Mouse (Mus musculus): ENCODE data around the gene Ndufs8.
"Not testable (repeated sequence)": the region's sequence is repeated elsewhere in the genome, so short reads cannot be mapped to it uniquely, and the experiment has no call there.

The Ndufs8 gene

DNA sequence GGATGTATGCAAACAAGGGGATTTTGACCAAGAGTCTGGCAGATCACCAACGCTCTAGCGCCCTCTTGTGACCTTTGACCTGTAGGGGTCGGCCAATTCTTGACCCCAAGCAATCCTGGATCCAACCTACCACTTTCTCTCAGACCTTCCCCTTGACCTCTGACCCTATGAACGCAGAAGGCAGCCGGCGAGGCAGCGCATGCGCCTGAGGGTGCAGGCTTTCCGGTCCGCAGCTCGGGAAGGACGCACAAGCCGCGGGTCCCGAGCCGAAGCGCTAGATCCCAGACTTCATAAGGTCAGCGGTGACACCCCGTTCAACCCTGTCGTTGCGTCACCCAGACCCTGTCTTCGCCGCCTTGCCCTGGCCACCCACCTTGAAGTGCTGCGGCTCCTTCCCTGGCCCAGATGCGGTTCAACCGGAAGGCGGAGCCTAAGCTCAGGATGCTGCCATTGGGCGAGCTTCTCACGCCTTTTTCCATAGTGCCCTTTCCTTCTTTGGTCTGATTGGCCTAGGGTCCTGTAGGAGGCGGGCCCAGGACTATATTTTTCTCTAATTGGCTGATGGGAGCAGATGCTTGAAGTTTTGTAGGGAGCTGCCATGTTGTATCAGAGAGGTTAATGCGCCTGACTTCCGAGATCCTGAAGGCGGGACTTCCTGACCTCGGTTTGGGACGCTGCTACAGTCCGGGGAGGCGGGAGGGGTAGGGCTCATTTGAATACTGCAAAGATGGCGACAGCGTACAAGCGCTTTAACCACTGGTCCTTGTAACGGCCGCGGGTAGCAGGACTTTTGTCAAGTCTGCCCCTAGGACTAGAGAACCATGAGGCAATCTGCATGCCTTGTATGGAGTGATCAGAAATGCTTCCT is at the start of gene Ndufs8:
Ndufs8 (minus strand) TSS at position 438 of the 868 bp plus-strand sequence.
- peak; percentile 94 for DNase-seq

DNA sequence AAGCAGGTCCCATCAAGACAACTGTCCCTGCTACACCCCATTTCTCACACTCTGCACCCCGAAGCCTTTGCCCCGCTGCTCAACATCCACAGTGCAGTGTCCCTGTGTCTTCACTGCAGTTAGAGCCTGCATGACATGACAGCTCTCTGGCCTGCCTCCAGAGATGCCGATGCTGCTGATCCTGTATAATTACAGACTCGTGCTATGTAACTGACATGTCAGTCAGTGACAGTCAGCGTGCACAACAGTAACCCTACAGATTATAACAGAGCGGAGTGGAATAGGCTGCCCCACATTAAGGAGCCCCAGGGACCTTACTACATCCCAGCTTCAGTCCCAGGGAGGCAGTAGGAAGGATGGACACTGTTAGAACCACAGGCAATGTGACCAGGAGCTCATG is 49.2 kb upstream of the Ndufs8 start:
- not testable (repeated sequence) for DNase-seq

DNA sequence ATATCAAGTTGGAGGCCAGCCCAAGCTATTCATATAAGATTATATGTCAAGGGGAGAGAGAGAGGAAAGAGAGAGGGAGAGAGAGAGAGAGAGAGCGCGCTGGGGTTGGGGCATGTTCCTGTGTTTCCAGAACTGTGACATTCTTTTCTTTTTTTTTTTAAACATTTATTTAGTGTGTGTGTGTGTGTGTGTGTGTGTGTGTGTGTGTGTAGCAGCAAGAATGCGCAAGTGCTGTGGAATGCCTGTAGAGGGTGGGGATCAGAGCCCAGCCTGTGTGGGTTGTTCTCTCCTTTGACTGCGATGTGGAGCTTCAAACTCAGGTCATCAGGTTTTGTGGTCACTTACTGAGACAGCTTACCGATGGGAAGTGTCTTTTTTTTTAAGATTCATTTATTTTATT is 47.6 kb upstream of the Ndufs8 start:
- no peak for DNase-seq

DNA sequence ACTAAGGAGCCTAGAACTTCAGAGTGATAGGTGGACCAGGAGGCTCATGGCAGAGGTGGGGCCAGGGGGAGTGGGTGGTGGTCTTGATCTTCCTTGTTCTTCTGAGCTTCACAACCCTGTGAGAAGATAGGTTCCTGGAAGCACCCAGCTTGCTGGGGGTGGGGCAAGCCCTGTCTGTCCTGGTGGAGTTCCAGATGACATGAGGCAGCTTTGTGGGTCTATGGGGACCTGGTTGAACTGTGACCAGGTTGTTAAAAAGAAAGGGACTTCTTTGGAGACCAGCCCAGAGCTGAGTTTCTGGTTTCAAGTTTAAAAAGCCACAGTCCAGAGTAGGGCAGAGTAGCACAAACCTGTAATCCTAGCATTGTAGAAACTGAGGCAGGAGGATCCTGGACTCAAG is 46.5 kb upstream of the Ndufs8 start:
- DNase-seq, result no peak

DNA sequence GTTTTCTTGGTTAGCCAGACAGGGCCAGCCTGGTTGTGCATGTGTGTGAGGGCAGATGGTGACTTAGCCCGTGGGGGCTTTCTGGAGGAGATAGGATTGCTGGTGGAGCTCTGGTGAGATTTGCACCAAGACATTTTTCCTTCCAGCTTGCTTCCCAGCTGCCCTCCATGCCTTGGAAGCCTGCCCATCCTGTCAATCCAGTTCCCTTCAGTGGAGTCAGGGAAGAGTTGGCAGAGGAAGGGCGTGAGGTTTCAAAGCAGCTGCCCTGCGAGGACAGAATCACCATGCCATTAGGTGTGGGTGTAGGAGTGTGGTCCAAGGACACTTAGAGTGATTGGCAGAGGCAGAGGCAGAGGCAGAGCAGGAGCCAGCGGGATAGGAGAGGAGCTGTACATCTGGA is 45.9 kb upstream of the Ndufs8 start, which contains the start of gene Aldh3b3:
Aldh3b3 (plus strand) TSS at position 176 of the 400 bp plus-strand sequence.
- no peak for DNase-seq

DNA sequence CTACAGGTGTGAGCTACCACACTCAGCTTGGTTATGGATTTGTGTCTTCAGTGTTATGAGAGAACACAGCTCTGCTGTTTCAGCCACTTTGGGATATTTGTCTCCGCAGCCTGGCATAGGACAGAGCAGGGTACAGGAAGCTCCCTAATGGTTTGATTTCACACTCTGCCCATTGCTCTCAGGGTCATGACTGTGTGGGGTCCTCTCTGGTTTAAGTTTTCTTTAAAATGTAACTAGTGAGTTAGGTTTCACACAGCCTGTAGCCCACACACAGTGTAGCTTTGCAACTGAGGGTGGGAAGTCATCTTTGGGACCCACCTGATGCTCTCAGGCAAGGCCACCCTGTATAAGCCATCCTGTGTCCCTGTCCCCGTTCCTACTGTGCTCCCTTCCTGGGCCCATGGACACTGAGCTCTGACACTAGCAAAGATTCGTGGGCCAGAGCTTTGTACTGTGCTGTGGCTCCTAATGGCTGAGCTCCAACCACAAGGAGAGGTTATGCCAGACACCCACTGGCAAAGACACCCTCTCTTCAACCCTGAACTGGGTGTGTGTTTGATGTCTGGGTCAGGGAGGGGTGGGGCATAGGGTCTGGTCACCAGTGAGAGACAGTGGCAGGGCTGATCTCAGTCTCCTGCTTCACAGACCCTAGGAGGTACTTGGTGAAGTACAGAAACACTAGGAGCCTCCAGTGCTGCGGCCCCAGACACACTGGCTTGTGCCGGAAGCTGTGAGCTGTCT is 44.9 kb upstream of the Ndufs8 start:
- not testable (repeated sequence) for DNase-seq

DNA sequence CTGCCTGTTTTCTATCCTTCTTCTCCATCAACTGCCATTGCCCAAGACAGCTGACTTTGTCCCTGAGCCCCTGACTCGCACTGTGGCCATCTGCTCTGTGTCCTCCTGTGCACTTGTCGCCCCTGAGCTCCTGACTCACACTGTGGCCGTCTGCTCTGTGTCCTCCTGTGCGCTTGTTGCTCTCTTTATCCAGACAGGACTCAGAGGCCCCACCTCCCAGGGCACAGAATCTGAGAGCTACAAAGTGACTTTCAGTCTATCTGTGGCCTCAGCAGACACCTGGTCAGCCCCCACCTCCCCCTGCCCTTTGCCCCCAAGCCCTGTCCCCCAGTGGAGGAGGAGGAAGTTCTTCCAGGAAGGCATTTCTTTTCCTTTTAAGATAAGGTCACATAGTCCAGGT is 43.2 kb upstream of the Ndufs8 start:
- DNase-seq, result no peak

DNA sequence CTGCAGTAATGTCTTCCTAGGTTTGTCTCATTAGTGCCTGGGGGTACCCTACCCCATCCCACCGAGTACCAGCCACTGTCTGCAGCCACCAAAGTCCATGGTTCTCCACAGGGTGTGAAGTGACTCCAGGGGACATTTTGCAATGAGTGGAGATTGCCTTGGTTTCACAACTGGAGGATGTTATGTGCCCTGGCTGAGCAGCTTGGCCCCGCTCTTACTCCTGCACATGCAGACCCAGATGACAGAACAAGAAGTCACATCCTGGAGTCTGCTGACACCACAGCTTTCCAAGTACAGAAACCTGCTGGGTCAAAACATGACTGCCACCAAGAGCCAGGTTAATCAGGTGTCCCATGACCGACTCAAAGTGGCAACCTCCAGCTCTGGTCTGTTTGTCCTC is 42.5 kb upstream of the Ndufs8 start:
- DNase-seq, result no peak

DNA sequence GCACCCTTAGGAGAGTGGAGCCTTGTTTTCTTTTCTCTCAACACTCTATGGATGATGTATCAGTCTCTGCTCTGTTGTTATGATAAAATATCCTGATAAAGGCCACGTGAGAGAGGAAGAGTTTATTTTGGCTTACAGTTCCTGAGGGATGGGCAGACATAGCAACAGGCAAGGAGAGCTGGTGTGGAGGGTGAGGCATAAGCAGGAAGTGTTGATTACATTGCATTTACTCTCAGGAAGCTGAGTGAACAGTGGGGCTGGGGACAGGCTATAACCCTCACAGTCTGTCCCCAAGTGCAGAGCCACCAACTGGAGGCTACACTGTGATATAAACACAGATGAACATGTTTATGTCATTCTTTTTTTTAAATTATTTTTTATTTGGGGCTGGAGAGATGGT is 39.5 kb upstream of the Ndufs8 start:
- DNase-seq, result no peak

DNA sequence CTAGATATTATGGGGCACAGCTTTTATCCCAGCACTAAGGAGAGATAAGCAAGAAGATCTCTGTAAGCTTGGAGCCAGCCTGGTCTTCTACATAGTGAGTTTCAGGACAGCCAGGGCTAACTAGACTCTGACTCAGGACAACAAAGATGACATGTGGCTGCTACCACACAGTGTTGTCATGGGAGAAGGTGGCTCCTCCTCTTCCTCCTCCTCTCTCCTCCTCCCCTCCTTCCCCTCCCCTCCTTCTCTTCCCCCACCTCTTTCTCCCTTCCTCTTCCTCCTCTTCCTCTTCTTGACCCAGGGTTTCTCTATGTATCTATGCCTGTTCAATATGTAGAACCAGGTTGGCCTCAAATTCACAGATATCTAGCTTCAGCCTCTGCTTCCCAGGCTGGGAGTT is 38.9 kb upstream of the Ndufs8 start:
- no peak for DNase-seq

DNA sequence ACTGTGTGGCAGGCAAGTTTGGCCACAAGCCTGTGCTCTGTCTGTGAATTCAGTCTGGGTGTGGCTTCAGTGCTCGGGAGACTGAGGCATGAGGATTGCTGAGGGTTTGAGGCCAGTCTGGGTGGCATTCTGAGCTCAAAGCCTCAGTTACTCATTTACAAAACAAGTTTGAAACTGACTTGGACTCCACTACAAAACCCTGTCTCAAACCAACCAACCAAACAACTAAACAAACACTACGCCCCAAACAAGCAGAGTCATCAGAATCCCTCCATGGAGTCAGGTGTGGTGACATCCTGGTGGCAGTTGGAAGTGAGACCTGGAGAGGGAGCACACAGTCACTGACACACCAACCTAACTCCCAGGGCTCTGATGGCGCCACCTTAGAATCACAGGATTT is 37.8 kb upstream of the Ndufs8 start:
- no peak for DNase-seq

DNA sequence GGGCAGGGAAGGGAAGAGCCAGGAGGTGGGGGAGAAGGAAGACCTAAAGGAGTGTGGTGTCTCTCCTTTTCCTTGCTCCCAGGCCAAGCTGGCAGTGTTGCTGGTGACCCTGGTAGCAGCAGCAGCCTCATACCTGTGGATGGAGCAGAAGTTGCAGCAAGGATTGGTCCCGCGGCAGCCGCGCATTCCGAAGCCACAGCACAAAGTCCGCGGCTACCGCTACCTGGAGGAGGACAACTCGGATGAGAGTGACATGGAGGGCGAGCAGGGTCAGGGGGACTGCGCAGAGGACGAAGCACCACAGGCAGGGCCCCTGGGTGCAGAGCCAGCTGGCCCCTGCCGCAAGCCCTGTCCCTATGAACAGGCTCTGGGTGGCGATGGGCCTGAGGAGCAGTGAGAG is 36.0 kb upstream of the Ndufs8 start:
- DNase-seq, result no peak

DNA sequence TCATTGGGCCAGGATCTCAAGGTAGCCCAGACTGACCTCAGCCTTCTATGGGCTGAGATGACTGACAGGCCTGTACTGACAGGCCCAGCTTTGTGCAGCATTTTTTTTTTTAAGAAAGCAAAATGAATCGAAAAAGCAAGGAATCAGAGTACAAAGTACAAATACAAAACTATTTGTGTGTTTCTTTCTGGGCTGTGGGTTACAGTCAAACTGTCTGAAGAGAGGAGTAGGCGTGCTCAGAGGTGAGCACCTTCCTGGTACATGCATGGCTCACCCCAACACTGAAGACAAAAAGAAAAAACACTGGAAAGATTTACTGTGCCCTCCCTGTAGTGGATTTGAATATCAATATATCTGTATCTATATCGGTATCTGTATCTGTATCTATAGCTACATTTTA is 35.2 kb upstream of the Ndufs8 start:
- DNase-seq, result no peak

DNA sequence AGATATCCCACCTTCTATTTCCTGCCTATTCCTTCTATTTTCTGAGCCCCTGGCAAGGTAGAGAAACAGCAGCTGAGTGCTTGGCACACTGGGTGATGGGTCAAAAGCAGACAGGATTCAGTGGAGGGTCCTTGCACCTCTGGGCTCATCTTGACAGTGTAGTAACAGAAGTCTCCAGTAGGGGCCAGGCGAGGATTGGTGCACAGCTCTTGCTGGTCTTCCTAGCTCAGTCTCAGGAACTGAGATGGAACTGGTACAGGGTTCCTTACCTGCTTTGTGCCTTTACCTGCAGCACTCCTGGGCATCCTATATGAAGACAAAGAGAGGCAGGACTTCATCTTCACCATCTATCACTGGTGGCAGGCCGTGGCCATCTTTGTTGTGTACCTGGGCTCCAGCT is 34.1 kb upstream of the Ndufs8 start:
- peak; percentile 53 for DNase-seq

DNA sequence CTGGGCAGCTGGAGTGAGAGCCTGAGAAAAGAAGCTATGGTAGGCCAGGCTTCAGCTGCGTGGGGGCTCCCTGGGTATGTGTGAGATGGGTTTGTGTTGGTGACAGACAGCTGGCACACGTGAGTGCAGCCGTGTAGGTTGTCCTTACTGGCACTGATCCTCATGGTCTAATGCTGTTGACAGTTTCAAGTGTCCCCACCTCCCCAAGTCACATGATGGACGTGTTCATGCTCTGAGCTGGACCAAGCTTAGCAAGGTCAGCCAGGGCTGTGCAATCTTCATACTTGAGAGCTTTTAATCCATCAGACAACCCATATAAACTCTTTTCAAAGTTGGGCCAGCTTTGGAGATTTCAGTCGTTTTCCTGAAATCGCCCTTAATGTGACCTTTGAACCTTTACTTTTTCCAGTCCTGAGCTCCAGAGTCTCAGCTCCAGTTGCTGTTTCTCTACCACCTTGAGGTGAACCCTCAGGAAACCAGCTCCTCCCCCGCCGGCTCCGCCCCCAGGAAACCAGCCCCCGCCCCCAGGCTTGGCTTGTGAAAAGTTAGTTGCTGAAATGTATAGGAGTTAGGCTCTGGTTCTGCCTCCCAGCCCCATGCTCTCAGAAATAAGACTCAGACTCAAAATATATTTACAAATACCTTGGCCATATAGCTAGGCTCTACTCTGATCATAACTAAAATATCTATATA is 33.4 kb upstream of the Ndufs8 start:
- no peak for DNase-seq

DNA sequence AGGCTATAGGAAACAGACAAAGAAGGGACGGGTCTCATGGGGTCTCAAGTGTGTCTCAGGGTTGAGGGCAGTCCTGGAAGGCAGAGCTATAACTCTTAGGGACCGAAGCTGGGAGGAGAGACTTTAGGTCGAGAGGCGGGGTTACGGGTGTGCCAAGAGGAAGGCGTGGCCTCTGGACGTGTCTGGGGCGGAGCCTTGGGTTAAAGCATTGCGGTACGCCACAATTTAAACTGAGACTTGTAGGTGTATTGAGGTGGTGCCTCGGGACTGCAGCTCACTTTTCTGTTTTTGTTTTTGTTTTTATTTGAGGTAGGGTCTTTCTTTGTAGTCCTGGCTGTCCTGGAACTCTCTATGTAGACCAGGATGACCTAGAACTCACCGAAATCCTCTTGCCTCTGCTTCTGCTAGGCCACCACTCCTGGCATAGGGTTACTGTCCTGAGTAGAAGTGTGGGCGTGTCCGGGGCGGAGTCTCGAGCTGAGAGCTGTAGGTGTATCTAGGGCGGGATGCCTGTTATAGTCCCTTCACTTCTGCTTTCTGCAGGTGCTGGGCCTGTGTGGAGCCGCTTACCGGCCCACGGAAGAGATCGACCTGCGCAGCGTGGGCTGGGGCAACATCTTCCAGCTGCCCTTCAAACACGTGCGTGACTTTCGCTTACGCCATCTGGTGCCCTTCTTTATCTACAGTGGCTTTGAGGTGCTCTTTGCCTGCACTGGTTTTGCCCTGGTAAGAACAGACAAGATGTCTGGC is 30.6 kb upstream of the Ndufs8 start:
- DNase-seq, result no peak

DNA sequence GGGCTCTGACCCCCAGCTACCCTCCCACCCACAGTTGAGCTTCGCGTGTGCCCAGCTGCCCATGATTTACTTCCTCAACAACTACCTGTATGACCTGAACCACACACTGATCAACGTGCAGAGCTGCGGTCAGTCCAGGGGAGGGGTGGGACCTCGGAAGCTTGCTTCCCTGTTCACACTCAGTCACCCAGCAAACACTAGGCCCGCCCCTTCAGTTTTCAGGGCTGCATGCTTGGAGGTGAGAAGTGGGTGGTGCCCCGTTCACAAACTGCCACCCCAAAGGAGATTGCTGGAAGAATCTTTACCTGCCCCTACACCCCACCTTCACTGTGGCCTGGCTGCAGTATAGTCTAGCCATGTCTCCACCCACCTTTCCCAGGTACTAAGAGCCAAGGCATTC is 29.7 kb upstream of the Ndufs8 start:
- no peak for DNase-seq

DNA sequence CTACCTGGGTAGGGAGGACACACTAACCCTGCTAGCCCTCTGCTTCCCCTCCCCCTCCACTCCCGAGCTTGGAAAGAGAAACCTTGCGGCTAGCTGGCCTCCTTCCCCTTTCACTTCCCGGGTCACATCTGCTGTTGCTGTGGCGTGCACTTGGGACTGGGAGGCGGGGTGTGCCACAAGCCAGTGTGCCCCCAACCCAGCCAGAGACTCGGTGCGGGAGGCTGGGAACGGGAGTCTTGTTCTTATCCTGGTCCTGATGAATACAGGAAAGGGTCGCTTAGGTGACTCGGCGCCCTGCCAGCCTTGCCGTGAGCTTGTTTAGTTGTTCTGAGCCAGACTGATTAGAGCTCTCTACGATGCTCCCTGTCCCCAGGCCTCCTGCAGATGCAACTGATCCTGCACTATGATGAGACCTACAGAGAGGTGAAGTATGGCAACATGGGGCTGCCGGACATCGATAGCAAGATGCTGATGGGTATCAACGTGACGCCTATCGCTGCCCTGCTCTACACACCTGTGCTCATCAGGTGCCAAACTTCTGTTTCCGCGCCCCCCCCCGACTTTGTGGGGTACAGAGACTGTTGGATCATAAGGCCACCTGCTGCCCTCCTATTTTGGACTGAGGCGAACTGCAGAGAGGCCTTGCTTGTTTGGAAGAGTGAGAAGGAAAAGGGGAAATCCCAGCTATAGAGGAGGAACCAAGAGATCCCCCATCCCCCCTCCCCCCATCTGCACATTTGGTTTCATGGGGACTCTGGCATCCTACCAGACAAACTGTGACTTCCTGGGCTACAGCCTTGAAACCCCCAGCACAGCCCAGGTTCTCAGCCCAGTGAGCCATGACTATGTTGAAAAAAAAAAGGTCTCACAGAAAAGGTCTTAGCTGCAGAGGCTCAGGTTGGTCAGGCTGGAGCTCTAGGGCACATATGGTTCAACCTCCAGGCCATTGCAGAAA is 23.6 kb upstream of the Ndufs8 start:
- no peak for DNase-seq

DNA sequence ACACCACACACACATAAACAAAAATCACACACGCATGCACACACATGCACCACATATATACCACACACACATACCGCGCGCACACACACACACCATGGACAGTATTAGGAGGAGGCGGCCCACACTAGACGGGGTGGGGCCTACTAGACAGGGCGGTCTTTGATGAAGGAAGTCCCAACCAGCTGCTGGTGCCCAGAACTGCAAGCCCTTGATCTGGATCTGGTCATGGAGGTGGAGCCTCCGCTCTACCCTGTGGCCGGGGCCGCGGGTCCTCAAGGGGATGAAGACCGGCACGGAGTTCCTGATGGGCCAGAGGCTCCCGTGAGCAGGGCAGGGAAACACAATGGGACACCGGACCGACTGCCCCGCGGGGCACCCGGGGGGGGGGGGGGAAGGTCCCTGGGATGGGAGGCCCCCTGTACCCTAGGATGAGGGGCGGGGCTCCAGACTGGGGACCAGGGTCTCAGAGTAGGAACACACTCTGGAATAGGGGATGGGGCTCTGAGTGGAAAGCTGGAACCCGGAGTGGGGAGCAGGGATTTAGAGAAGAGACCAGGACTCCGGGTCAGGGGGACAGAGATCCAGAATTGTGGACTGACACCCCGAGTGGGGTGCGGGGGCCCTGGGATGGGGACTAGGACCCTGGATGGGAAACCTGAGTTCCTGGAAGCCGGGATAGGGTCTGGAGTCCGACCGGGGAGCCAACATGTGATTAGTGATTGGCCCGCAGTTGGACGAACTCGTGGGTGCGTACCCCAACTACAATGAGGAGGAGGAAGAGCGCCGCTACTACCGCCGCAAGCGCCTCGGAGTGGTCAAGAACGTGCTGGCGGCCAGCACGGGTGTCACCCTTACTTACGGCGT is 22.7 kb upstream of the Ndufs8 start, which contains the start of gene Unc93b1:
Unc93b1 (plus strand) TSS at position 155 of the 864 bp plus-strand sequence.
- no peak for DNase-seq

DNA sequence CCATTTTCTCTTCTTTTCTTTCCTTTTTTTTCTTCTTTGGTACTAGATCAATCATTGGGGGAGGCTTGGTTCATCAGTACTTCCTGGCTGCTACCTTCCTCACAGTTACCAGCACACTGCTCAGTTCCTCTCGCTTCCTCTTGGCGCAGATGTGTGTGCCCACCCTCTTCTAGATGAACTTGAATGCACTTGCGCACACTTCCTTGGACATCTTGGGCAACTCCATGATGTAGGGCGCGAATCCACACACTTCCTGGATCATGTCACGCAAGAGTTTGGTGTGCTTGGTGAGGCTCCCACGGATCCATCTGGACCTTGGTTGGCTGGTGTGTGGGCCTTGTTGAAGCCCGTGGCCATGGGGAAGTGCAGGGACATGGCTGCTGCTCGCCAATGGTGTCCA is 19.1 kb upstream of the Ndufs8 start:
- no peak for DNase-seq

Data from right cerebral cortex, postnatal 25 days (tissue).